Mouse (Mus musculus) liver, embryonic 13.5 days (tissue): ENCODE measurements around the gene Pop7. TPM values are rescaled to one million over a fixed set of nuclear protein-coding genes. Genes with fewer than 3 reads are reported as not detected.
A peak's percentile ranks its signal among the peaks of the same experiment; 100 is the strongest.

Experiments
- ATAC-seq: fragments of 200-750 bp; cut with Nextera tagmentation; 2 replicates; pipeline ENCODE4 v1.8.0; 2017; ENCODE audit warnings: low read depth, mild to moderate bottlenecking, moderate number of reproducible peaks, moderate library complexity
- DNase-seq: peaks from one replicate; pipeline ENCODE4 v3.0.0; 2022
- H3K27ac ChIP-seq: fragments of 300-500 bp; sonication (generic); 2 replicates; pipeline ENCODE4 v1.5.1; 2015; ENCODE audit warnings: moderate library complexity, mild to moderate bottlenecking, inconsistent platforms
- H3K27me3 ChIP-seq: fragments of 300-500 bp; sonication (generic); 2 replicates; pipeline ENCODE4 v1.6.1; 2015; ENCODE audit warnings: mild to moderate bottlenecking, inconsistent platforms
- H3K36me3 ChIP-seq: fragments of 300-500 bp; sonication (generic); 2 replicates; pipeline ENCODE4 v1.6.1; 2015; ENCODE audit warnings: mild to moderate bottlenecking, inconsistent platforms
- H3K4me1 ChIP-seq: fragments of 300-500 bp; sonication (generic); replicated peaks from 2 replicates; pipeline ENCODE4 v1.6.1; 2015; ENCODE audit warnings: inconsistent platforms
- H3K4me2 ChIP-seq: fragments of 300-500 bp; sonication (generic); 2 replicates; pipeline ENCODE4 v1.6.1; 2015; ENCODE audit warnings: inconsistent platforms, mild to moderate bottlenecking, moderate library complexity
- H3K4me3 ChIP-seq: fragments of 300-500 bp; sonication (generic); replicated peaks from 2 replicates; pipeline ENCODE4 v1.5.1; 2015; ENCODE audit warnings: mild to moderate bottlenecking, inconsistent platforms
- H3K9ac ChIP-seq: fragments of 300-500 bp; sonication (generic); 2 replicates; pipeline ENCODE4 v1.6.1; 2015; ENCODE audit warnings: mild to moderate bottlenecking, inconsistent platforms
- H3K9me3 ChIP-seq: fragments of 300-500 bp; sonication (generic); replicated peaks from 2 replicates; pipeline ENCODE4 v1.6.1; 2016; ENCODE audit warnings: inconsistent platforms
- WGBS: fragments of 180-500 bp; shearing (Covaris S2); methylation state at CpG from one replicate; pipeline ENCODE4 v1.1.7; 2015; ENCODE audit not compliant: insufficient replicate concordance; 5-methylcytosine and 5-hydroxymethylcytosine counted together
- polyA plus RNA-seq: library from polyadenylated mRNA; unstranded; fragments of >200 nt; fragmentation: Nextera tagmentation; extraction: Ambion mirVana; gene quantifications from 2 replicates; pipeline ENCODE4 v1.2.1, GENCODE M21; 2015

Gene Pop7
- polyA plus RNA-seq, 1 experiment from 2014 or later: 46.1 TPM

DNA sequence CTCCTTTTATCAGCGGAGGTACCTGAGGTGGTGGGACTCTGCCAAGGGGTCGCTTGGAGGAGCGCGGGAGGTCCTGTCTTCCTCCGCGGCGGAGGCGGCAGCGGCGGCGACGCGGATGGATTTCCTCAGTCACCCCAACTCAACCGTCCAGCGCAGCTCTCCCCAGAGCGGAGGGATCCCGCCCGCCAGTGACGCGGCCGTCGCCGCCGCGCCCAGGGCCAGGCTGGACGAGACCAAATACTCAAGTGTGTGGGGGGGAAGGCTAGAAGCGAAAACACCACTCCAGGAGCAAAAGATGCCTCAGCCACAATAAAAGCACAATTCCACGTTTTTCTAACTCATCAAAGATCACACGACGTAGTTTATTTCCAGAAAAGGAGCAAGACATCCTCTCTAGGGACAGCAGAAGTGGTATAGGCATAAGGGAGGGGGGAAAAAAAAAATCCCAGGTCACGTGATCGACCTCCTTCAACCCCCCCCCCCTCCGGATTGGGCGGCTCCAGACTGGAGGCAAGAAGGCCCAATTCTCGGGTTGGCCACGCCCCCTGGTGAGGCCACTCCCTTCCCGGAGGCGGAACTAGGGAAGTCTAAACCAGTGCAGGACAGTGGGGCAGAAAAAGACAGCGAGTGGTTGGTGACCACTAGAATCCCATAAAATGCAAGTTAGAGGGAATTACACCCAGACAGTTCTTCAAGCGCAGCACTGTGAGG is 31.0 kb upstream of the Pop7 start, which contains the start of the genes Epo and Gnb2:
Gene Epo, minus strand, starts transcription at position 126 of the 711 bp plus-strand sequence.
Gene Gnb2, minus strand, starts transcription at position 394 of the 711 bp plus-strand sequence.
- ATAC-seq (peak; percentile 78), DNase-seq (peak; percentile 98)
- Histone ChIP-seq H3K9me3 (no peaks in the 10 kb centered on the region), H3K9ac (peak within 1 kb of the TSS; percentile 95), H3K36me3 (peaks cover 24% of the 10 kb centered on the region), H3K4me2 (peak within 1 kb of the TSS; percentile 99), H3K27me3 (no peaks in the 10 kb centered on the region), H3K4me1 (peaks cover 44% of the 10 kb centered on the region), H3K27ac (peak within 1 kb of the TSS; percentile 92), H3K4me3 (peak within 1 kb of the TSS; percentile 93)
- WGBS: 0% methylated on average over 40 of the region's 40 CpGs

- no peaks in the 10 kb centered on the region for H3K9me3 ChIP-seq
- peak overlapping the region; percentile 99 for H3K4me2 ChIP-seq
- no peaks in the 10 kb centered on the region for H3K27me3 ChIP-seq
- H3K4me3 ChIP-seq: peak overlapping the region; percentile 93
- DNase-seq (no peak), ATAC-seq (peak; percentile 28)
- peak overlapping the region; percentile 95 for H3K9ac ChIP-seq
- H3K4me1 ChIP-seq: peaks cover 50% of the 10 kb centered on the region
- 0% methylated on average over 9 of the region's 12 CpGs for WGBS
- H3K36me3 ChIP-seq: peaks cover 29% of the 10 kb centered on the region
- peak overlapping the region; percentile 92 for H3K27ac ChIP-seq
Observed at GRCm38 (mm10) chr5:137532808-137533116, 30.4 kb upstream of the Pop7 start.

GRCm38 (mm10) chr5:137532131-137532807 is 30.0 kb upstream of the Pop7 start:
- H3K4me2 ChIP-seq: peak overlapping the region; percentile 99
- peak overlapping the region; percentile 93 for H3K4me3 ChIP-seq
- peak overlapping the region; percentile 95 for H3K9ac ChIP-seq
- H3K27me3 ChIP-seq: no peaks in the 10 kb centered on the region
- DNase-seq (no peak), ATAC-seq (no peak)
- peak overlapping the region; percentile 92 for H3K27ac ChIP-seq
- 0% methylated on average over 19 of the region's 19 CpGs for WGBS
- H3K9me3 ChIP-seq: no peaks in the 10 kb centered on the region
- H3K36me3 ChIP-seq: peaks cover 34% of the 10 kb centered on the region
- peaks cover 54% of the 10 kb centered on the region for H3K4me1 ChIP-seq

- Histone ChIP-seq H3K27ac (peak overlapping the region; percentile 92), H3K4me3 (peak overlapping the region; percentile 93), H3K9me3 (no peaks in the 10 kb centered on the region), H3K4me1 (peaks cover 61% of the 10 kb centered on the region), H3K36me3 (peaks cover 41% of the 10 kb centered on the region), H3K27me3 (no peaks in the 10 kb centered on the region), H3K4me2 (peak overlapping the region; percentile 99), H3K9ac (peak overlapping the region; percentile 95)
- ATAC-seq: peak; percentile 34
- DNase-seq: no peak
- WGBS: under 1% methylated on average over 50 of the region's 51 CpGs
Observed at GRCm38 (mm10) chr5:137531414-137532130, 29.3 kb upstream of the Pop7 start.

DNA sequence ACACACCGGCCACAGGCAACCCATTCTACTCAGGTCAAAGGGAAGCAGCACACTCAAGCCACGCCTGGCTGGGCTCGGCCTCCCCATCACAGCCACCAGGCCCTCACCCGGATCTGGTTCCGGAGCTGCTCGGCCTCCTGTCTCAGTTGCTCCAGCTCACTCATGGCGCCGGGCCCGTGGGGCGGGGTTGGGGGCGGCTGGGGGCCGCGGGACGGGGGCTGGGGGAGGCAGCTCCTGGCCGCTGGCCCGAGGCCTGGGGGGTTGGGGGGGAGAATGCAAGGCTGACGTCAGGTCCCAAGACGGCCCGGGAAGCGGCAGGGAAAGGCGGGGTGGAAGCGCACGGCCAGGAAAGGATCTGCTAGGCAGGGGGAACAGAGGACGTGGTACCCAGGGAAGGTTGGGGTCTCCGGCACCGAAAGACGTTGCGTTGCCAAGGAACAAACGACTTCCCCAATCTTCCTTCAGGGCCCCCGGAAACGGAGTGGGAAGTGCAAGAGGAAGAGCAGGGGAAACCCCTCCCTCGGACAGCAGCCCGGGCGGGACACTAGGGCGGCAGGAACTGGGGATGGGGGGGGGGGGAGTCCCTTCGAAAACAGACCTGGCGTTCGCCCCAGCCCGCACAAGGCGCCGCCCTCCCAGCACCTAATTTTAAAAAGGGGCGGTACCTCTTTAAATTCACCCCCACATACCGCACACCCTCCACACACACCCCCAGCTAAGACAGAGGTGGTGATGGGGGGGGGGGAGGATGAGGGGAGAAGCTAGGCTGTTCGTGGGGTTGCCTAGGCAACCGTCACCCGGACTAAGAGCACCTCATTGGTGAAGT is 28.5 kb upstream of the Pop7 start:
- 6% methylated on average over 44 of the region's 46 CpGs for WGBS
- Histone ChIP-seq H3K9ac (peak overlapping the region; percentile 95), H3K4me1 (peaks cover 69% of the 10 kb centered on the region), H3K36me3 (peaks cover 47% of the 10 kb centered on the region), H3K4me2 (peak overlapping the region; percentile 99), H3K9me3 (no peaks in the 10 kb centered on the region), H3K27me3 (no peaks in the 10 kb centered on the region), H3K27ac (peak overlapping the region; percentile 92), H3K4me3 (peak overlapping the region; percentile 93)
- ATAC-seq (peak; percentile 4), DNase-seq (no peak)

DNA sequence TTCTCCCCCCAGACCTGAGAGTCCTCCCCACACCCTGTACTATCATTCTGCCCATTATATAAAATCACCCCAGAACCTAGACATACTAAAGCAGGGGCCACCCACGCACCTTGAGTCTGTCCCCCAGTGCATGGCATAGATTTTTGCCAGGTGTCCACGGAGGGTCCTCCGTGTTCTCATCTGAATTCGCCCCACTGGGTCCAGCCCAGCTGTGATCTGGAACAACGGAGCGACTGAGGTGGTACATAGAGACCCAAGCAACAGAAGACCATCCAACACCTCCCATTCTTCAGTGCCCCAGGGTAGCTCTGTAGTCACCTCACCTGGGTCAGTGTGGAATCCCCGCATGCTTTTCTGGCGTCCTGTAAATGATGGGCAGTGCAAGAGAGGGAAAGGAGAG is 27.8 kb upstream of the Pop7 start:
- H3K27me3 ChIP-seq: no peaks in the 10 kb centered on the region
- H3K4me1 ChIP-seq: peaks cover 75% of the 10 kb centered on the region
- 86% methylated on average over 8 of the region's 8 CpGs for WGBS
- 0 out of 2 replicates have a peak overlapping the region, but pooled peaks have one; percentile 95 for H3K9ac ChIP-seq
- peak overlapping the region; percentile 93 for H3K4me3 ChIP-seq
- ATAC-seq (no peak), DNase-seq (no peak)
- peak overlapping the region; percentile 92 for H3K27ac ChIP-seq
- peaks cover 55% of the 10 kb centered on the region for H3K36me3 ChIP-seq
- peak overlapping the region; percentile 99 for H3K4me2 ChIP-seq
- H3K9me3 ChIP-seq: no peaks in the 10 kb centered on the region

DNA sequence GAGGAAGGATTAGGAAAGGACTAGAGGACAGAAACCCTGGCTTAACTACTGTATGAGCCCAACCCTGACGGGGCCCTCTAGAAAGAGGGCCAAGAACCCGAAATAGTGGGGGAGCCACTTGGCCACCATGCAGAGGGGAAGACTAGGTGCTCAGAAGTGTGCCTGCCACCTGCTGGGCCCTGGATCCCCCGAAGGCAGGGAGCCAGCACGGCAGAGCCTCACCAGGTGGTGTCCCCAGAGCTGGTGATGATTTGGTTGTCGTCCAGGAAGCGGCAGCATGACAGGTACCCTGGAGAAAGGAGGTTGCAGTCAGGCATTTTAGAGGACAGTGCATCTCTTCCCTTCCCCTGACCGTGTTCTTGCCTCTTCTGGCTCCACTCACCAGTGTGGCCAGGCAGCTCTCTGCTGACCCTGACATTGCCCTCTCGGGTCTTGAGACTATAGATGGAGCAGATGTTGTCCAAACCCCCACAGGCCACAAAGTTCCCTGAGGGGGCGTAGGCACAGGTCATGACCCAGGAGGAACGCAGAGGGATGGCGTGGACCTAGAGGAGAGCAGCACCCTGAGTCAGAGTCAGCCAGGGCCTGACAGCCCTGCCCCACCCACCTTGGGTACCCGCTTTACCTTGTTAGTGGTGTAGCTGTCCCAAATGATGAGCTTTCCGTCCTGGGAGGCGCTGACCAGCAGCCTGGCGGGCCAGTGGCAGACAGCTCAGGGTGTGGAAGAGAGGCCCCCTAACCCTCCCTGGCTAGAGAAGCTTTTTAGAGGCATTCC is 27.1 kb upstream of the Pop7 start:
- Histone ChIP-seq H3K9me3 (no peaks in the 10 kb centered on the region), H3K9ac (no peak overlapping the region), H3K27me3 (no peaks in the 10 kb centered on the region), H3K27ac (no peak overlapping the region), H3K4me1 (peaks cover 71% of the 10 kb centered on the region), H3K4me3 (peak overlapping the region; percentile 93), H3K36me3 (peaks cover 61% of the 10 kb centered on the region), H3K4me2 (peak overlapping the region; percentile 99)
- no peak for ATAC-seq
- DNase-seq: no peak
- WGBS: 84% methylated on average over 15 of the region's 15 CpGs

DNA sequence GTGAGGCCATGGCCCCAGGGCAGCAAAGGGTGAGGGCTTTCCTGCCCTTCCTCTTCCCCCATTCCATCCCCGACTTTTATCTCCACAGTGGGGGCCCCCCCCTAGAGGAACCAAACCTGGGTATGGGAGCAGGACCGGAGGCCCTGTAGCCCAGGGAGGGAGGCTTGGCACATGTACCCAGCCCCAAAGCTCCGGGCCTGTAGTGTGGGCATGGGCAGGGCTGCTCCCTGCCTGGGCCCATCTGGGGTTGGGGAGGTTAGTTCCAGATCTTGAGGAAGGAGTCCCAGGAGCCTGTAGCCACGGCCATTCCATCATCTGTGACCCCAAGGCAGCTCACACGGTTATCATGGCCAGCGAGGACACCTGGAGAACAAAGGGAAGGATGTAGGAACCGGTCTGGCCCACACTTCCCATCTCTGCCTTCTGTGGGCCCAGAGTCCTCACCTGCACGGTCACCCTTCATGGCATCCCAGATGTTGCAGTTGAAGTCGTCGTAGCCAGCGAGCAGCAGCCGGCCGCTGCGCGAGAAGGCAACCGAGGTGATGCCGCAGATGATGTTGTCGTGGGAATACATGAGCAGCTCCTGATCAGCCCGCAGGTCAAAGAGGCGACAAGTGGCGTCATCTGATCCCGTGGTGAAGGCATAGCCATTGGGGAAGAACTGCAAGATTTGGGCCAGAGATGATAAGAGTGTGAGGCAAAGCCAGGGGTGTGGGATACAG is 26.1 kb upstream of the Pop7 start:
- no peak overlapping the region for H3K27ac ChIP-seq
- no peak overlapping the region for H3K4me3 ChIP-seq
- H3K27me3 ChIP-seq: no peaks in the 10 kb centered on the region
- peaks cover 65% of the 10 kb centered on the region for H3K4me1 ChIP-seq
- H3K4me2 ChIP-seq: no peak overlapping the region
- WGBS: 81% methylated on average over 22 of the region's 22 CpGs
- ATAC-seq (no peak), DNase-seq (no peak)
- peaks cover 71% of the 10 kb centered on the region for H3K36me3 ChIP-seq
- H3K9ac ChIP-seq: no peak overlapping the region
- no peaks in the 10 kb centered on the region for H3K9me3 ChIP-seq

GRCm38 (mm10) chr5:137527413-137527812 is 25.1 kb upstream of the Pop7 start:
- H3K9ac ChIP-seq: no peak overlapping the region
- no peak overlapping the region for H3K4me3 ChIP-seq
- no peaks in the 10 kb centered on the region for H3K27me3 ChIP-seq
- DNase-seq: no peak
- 38% methylated on average over 1 of the region's 1 CpGs for WGBS
- H3K27ac ChIP-seq: no peak overlapping the region; the same call in 1 of the 2 replicates
- ATAC-seq: no peak
- H3K4me1 ChIP-seq: peaks cover 70% of the 10 kb centered on the region
- H3K36me3 ChIP-seq: peaks cover 81% of the 10 kb centered on the region
- H3K4me2 ChIP-seq: no peak overlapping the region
- no peaks in the 10 kb centered on the region for H3K9me3 ChIP-seq
